Mouse (Mus musculus): ENCODE results near the gene Foxp2. TPM values are rescaled to one million over a fixed set of nuclear protein-coding genes. Genes with fewer than 3 reads are reported as not detected.

The Foxp2 gene
- polyA plus RNA-seq, 1 experiment, result not detected

- TF ChIP-seq GATA1 (IDR thresholded peaks at IDR 0.05; ENCODE audit: low read length), result no peak
Measured at GRCm38 (mm10) chr6:15401138-15401537, 500.0 kb downstream of the Foxp2 start.

- no peak for TF ChIP-seq GATA1 (IDR thresholded peaks at IDR 0.05; ENCODE audit: low read length)
Measured at GRCm38 (mm10) chr6:15402026-15402425, 500.9 kb downstream of the Foxp2 start.

DNA sequence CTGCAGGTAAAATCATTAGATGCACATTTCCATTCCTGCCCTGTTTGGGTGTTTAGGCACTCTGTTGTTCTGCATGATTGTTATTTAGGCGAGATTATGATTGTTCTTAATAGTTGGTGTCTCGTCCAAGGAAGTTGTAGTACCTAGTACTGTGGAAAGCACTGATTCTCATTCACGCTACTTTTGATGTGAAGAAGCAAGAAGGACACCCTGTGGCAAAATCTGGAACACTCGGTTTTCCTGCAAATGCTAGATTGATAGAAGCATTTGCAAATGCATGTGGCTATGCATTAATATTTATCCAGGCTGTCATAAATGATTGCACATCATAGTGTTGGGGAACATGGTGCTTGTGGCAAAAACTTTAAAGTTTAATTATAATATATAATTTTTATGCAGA, 514.0 kb downstream of the Foxp2 start:
- no peak for TF ChIP-seq GATA1 (IDR thresholded peaks at IDR 0.05; ENCODE audit: low read length)

DNA sequence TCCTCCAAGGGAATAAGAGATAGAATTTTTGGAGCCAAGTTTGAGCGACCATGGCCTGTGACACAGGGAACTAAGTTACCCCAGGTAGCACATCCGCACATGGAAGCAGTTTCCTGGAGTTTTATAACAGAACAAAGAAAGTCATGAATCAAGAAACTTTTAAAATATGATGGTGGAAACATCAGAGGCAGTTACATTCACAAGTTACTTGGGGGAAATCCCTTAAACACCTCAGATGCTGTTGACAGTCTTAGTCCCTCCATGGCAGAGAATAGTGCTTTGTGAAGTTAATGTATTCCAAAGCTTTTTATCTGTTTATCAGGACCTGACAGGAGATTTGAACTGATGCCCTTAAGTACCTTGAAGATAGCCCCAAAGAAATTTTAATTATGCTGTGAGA, 558.6 kb downstream of the Foxp2 start:
- no peak for TF ChIP-seq GATA1 (IDR thresholded peaks at IDR 0.05; ENCODE audit: low read length)

DNA sequence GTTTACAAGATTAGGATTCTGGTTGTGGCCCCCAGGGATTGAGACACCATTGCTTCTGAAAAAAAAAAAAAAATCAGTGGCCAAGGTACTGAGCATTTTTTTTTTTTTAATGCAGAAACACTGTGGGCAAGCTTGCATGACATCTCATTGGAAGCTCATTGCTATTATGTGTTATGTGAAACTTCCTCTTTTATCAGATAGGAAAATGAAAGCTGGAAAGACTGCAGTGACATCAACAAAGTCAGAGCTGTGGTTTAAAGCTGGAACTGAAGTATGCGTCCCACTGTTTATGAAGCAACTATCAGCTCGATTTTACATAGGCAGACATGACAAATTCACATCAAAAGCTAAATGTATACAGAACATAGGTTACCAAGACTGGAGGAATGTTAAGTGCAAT, 562.2 kb downstream of the Foxp2 start:
- TF ChIP-seq GATA1 (IDR thresholded peaks at IDR 0.05; ENCODE audit: low read length), result no peak

- no peak for TF ChIP-seq GATA1 (IDR thresholded peaks at IDR 0.05; ENCODE audit: low read length)
Measured at GRCm38 (mm10) chr6:15465471-15465870, 564.3 kb downstream of the Foxp2 start.

GRCm38 (mm10) chr6:15466634-15467033, 565.5 kb downstream of the Foxp2 start:
- TF ChIP-seq GATA1 (IDR thresholded peaks at IDR 0.05; ENCODE audit: low read length), result no peak

- no peak for TF ChIP-seq GATA1 (IDR thresholded peaks at IDR 0.05; ENCODE audit: low read length)
Measured at GRCm38 (mm10) chr6:15486909-15487308, 585.8 kb downstream of the Foxp2 start.

Other genes starting within 250 kb of the Foxp2 start
- not detected in 2 replicates for gene Ppp1r3a, start 146.1 kb upstream of the Foxp2 start, polyA plus RNA-seq (2012)